Mouse (Mus musculus): Measurements from ENCODE around the gene Serpina3b. TPM values are rescaled to one million over a fixed set of nuclear protein-coding genes. Genes with fewer than 3 reads are reported as not detected.

Gene Serpina3b
- total RNA-seq, 4 experiments from 2014 or later, result not detected

DNA sequence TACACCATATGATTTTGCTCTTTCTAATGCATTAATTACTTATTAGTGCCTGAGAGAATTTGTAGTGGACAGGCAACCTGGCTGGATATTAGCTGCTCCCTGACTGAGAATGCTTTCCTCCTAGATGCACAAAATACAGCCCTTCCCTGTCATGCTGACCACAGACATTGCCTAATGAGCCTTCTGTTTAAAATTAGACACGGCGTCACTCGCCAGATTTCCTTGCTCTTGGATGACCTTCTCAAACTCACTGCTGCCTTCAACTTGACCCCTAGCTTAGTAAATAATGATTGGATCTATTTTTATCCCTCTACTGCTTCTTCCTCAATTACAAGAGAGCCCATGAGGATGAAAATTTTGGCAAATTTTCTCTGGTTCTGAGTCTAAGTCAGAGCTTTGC lies 47.0 kb downstream of the Serpina3b start:
- peak; percentile 17 to 27 for DNase-seq (ENCODE audit: low spot score in 2 of 2)

- no peak for DNase-seq (ENCODE audit: low spot score in 2 of 2)
Observed at GRCm38 (mm10) chr12:104175636-104176035, 47.8 kb downstream of the Serpina3b start.

DNA sequence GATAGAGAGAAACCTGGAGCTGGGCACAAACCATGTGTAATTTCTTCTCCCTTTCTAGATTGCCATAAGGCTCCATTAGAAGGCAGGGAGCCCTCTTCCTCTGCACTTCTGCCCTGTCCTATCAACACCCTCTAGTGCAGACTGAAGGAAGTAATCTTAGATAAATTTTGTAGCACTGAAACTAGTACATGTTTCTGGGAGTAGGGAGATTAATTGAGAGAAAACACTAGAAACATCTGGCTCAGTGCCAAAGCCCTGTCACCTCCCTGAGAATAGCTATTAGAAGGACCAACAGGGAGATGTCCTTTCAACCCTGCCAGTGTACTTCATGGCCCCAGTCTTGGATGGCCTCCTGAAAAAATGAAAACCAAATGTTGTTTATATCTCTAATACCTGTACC lies 50.8 kb downstream of the Serpina3b start:
- no peak for DNase-seq (ENCODE audit: low spot score in 2 of 2)

- DNase-seq (ENCODE audit: low spot score in 2 of 2), result no peak
Observed at GRCm38 (mm10) chr12:104178987-104179386, 51.2 kb downstream of the Serpina3b start.

GRCm38 (mm10) chr12:104185046-104185445 lies 57.2 kb downstream of the Serpina3b start:
- DNase-seq (ENCODE audit: low spot score in 2 of 2), result no peak

DNA sequence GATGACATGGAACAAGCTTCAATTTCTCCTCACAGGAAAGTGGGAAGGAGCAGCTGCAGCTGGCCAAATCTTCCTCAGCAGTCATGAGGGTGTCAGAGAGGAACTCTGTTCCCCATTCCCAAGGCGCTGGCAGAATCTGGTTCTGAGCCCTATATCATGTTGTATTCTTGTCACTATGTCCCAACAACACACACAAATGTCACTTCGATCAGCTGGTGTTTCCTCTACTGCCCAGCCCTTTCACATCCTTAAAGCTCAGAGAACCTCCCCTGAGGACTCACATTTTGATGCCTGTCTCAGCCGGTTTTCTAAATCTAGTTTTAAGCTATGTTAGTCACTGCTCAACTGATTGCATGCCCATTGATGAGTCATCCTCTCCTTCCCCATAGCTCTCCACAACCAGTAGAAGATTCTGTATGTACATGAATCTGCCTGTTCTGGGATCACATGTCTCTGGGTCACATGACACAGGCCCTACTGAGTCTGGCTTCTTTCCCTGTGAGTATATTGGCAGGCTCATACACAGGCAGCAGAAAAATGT lies 58.3 kb downstream of the Serpina3b start:
- DNase-seq (ENCODE audit: low spot score in 2 of 2), result no peak

Other genes with a start within 250 kb of the Serpina3b start
- 1 to 10 TPM in 1 of 4 experiments, not detected in 3; 1.2 TPM for gene Serpina1c, start 223.1 kb upstream of the Serpina3b start, total RNA-seq (2022)
- gene Serpina1e, start 169.0 kb upstream of the Serpina3b start, total RNA-seq (2022), result under 1 TPM in 1 of 4 experiments, not detected in 3; 0.51 TPM
- gene Serpina11, start 138.0 kb upstream of the Serpina3b start, total RNA-seq (2022), result not detected
- not detected for gene Serpina9, start 114.2 kb upstream of the Serpina3b start, total RNA-seq (2022)
- gene Serpina12, start 83.6 kb upstream of the Serpina3b start, total RNA-seq (2022), result under 1 TPM in 1 of 4 experiments, not detected in 3; 0.07 TPM
- gene Serpina5, start 26.9 kb upstream of the Serpina3b start, total RNA-seq (2022), result not detected
- not detected for gene Serpina3a, start 15.3 kb upstream of the Serpina3b start, total RNA-seq (2022)
- gene Serpina3c, start 25.9 kb downstream of the Serpina3b start, total RNA-seq (2022), result 1 to 10 TPM in 3 of 4 experiments, under 1 TPM in 1; 0.39 to 3.2 (median 1.7) TPM
- gene Serpina3f, start 86.5 kb downstream of the Serpina3b start, total RNA-seq (2022), result not detected
- not detected for gene Serpina3g, start 108.2 kb downstream of the Serpina3b start, total RNA-seq (2022)
- gene Serpina3i, start 135.1 kb downstream of the Serpina3b start, total RNA-seq (2022), result under 1 TPM in 1 of 4 experiments, not detected in 3; 0.43 TPM
- not detected for gene Serpina3j, start 186.6 kb downstream of the Serpina3b start, total RNA-seq (2022)
- gene Serpina3k, start 210.5 kb downstream of the Serpina3b start, total RNA-seq (2022), result 1 to 10 TPM in 1 of 4 experiments, under 1 TPM in 2, not detected in 1; 0.12 to 4.9 (median 0.29) TPM
- under 1 TPM in 2 of 4 experiments, not detected in 2; 0.43 to 0.56 TPM for gene Serpina3m, start 210.5 kb downstream of the Serpina3b start, total RNA-seq (2022)